8 mouse cellular contexts compared by ENCODE assay signal in the genomic region with DNA sequence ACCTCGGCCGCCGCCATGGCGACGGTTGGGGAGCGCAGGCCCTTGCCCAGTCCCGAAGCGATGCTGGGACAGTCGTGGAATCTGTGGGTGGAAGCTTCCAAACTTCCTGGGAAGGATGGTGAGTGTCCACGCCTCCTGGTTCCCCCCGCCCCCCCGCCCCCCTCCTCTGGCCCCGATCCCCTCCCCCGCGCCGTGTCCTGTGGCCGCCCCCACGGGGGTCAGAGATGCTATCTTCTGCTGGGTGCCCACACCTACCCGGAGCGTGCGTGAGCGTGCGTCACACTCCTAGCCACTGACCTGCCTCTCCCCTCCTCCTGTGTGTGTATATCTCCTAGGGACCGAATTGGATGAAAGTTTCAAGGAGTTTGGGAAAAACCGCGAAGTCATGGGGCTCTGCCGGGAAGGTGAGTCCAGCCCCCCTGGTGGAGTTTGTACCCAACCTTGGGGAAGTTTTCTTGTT. TPM values are rescaled to one million over a fixed set of nuclear protein-coding genes. Genes with fewer than 3 reads are reported as not detected.
DNase-seq lines count a peak whose midpoint lies in the region; ATAC-seq and TF ChIP-seq lines count a peak whose summit lies in the region.

No protein-coding gene starts in this region.

- peak; percentile 33 for ATAC-seq in Patski
- peak; percentile 66 for ATAC-seq in embryonic facial prominence, embryonic 11.5 days (replicated peaks; ENCODE audit: insufficient number of reproducible peaks, low FRiP score, low TSS enrichment, low read depth)
- peak; percentile 49 for ATAC-seq in lung, postnatal 0 days

- WGBS in embryonic facial prominence, embryonic 11.5 days, result 0% methylated on average over 17 of the region's 27 CpGs
- 0% methylated on average over 22 of the region's 27 CpGs for WGBS in lung, postnatal 0 days
- WGBS in small intestine, adult 2 months, result 2% methylated on average over 26 of the region's 27 CpGs

- no peak for TF ChIP-seq EP300 in lung, postnatal 0 days (IDR thresholded peaks at IDR 0.05)

- peak overlapping the region; percentile 83 for H3K4me3 ChIP-seq in embryonic facial prominence, embryonic 11.5 days (ENCODE audit: low read depth, low read length)
- H3K4me3 ChIP-seq in lung, postnatal 0 days (ENCODE audit: low read depth, low read length), result peak overlapping the region; percentile 95
- H3K4me3 ChIP-seq in small intestine, adult 2 months (ENCODE audit: low read depth, low read length), result peak overlapping the region; percentile 77

- no peaks in the 10 kb centered on the region for H3K9me3 ChIP-seq in embryonic facial prominence, embryonic 11.5 days (replicated peaks; ENCODE audit: control insufficient read depth, low read length)
- no peaks in the 10 kb centered on the region for H3K9me3 ChIP-seq in lung, postnatal 0 days (ENCODE audit: low read length)

- peak overlapping the region; percentile 97 for H3K27ac ChIP-seq in embryonic facial prominence, embryonic 11.5 days (replicated peaks; ENCODE audit: low read depth, low read length)
- peak overlapping the region; percentile 100 for H3K27ac ChIP-seq in lung, postnatal 0 days (ENCODE audit: low read length)
- peak overlapping the region; percentile 88 for H3K27ac ChIP-seq in small intestine, adult 2 months (ENCODE audit: insufficient read depth, low read depth, low read length)

- no peak for TF ChIP-seq CTCF in Patski (IDR thresholded peaks at IDR 0.05)
- no peak for TF ChIP-seq CTCF in lung, postnatal 0 days (IDR thresholded peaks at IDR 0.05)
- no peak for TF ChIP-seq CTCF in small intestine, adult 2 months (IDR thresholded peaks at IDR 0.05; ENCODE audit: extremely low read depth, insufficient read length, insufficient replicate concordance, low read depth, low read length)

- peak overlapping the region; percentile 97 for H3K9ac ChIP-seq in embryonic facial prominence, embryonic 11.5 days (replicated peaks; ENCODE audit: low read length)
- peak overlapping the region; percentile 99 for H3K9ac ChIP-seq in lung, postnatal 0 days (replicated peaks; ENCODE audit: low read depth)

- H3K4me2 ChIP-seq in embryonic facial prominence, embryonic 11.5 days (ENCODE audit: low read depth, low read length), result peak overlapping the region; percentile 83
- peak overlapping the region; percentile 78 for H3K4me2 ChIP-seq in lung, postnatal 0 days (replicated peaks; ENCODE audit: low read depth, low read length)

- POLR2A ChIA-PET in Patski (lab: Charles Lee), result interaction anchor here (0.7 kb wide), 1 partner anchor 52 kb away, joined by 3 read pairs; the partner anchor contains the start of gene Thoc7

- CTCF ChIA-PET in Patski (lab: Charles Lee), result no interaction called here

- in situ Hi-C loops in Patski (cut with MboI; ENCODE audit: low pct_unique_long_range_greater_than_20kb), result no loop called here

- no peak for TF ChIP-seq POLR2A in small intestine, adult 2 months (IDR thresholded peaks at IDR 0.05; ENCODE audit: low read depth, low read length)

- no peaks in the 10 kb centered on the region for H3K4me1 ChIP-seq in embryonic facial prominence, embryonic 11.5 days (ENCODE audit: control insufficient read depth, insufficient read depth, low read length)
- H3K4me1 ChIP-seq in lung, postnatal 0 days (ENCODE audit: insufficient read depth, low read depth, low read length), result no peaks in the 10 kb centered on the region; the same call in 1 of the 2 replicates
- H3K4me1 ChIP-seq in small intestine, adult 2 months (ENCODE audit: control insufficient read depth, insufficient read depth, insufficient read length, low read length), result peaks cover 3% of the 10 kb centered on the region; the same call in 1 of the 2 replicates

- H3K27me3 ChIP-seq in Patski, result no peaks in the 10 kb centered on the region
- H3K27me3 ChIP-seq in embryonic facial prominence, embryonic 11.5 days (ENCODE audit: control insufficient read depth, insufficient read depth, low read length), result no peaks in the 10 kb centered on the region
- H3K27me3 ChIP-seq in lung, postnatal 0 days (replicated peaks; ENCODE audit: insufficient read depth, low read length), result no peaks in the 10 kb centered on the region
- H3K27me3 ChIP-seq in small intestine, adult 2 months (ENCODE audit: control insufficient read depth, insufficient read depth, low read length), result no peaks in the 10 kb centered on the region

- H3K36me3 ChIP-seq in embryonic facial prominence, embryonic 11.5 days (replicated peaks; ENCODE audit: control insufficient read depth, insufficient read depth, low read depth, low read length), result no peaks in the 10 kb centered on the region
- H3K36me3 ChIP-seq in lung, postnatal 0 days (ENCODE audit: insufficient read depth, low read length), result 0 out of 2 replicates have a peak, but pooled peaks cover 3% of the 10 kb centered on the region
- H3K36me3 ChIP-seq in small intestine, adult 2 months (ENCODE audit: control insufficient read depth, insufficient read depth, low read length), result peaks cover 16% of the 10 kb centered on the region; the same call in 1 of the 2 replicates

- peak; percentile 55 to 67 for DNase-seq in lung, adult 18-20 months
- DNase-seq in lung, postnatal 4 days, result no peak
- DNase-seq in Patski (ENCODE audit: low read depth, low spot score), result no peak
- DNase-seq in embryonic facial prominence, embryonic 11.5 days (ENCODE audit: low spot score), result peak; percentile 52
- peak; percentile 1 for DNase-seq in hindlimb bud, embryonic 11.5 days (ENCODE audit: extremely low spot score, low read depth, low spot score)
- peak; percentile 74 for DNase-seq in lung, postnatal 0 days (ENCODE audit: low spot score)
- no peak for DNase-seq in urinary bladder, adult 2 months (ENCODE audit: low spot score)

RNA-seq across cellular contexts. Expression of gene Thoc7, which starts 51.6 kb away (rescaled TPM):
- 158 TPM for polyA plus RNA-seq in Patski (2021)
- polyA plus RNA-seq in embryonic facial prominence, embryonic 11.5 days (2014; fragmentation: Nextera tagmentation; extraction: Ambion mirVana), result 251 and 287 TPM in 2 replicates
- polyA plus RNA-seq in lung, postnatal 0 days (2015; fragmentation: Nextera tagmentation; extraction: Ambion mirVana), result 116 and 117 TPM in 2 replicates
- 3.6 and 13.5 TPM in 2 replicates for polyA plus RNA-seq in small intestine, adult 2 months (2012; rRNA removed)
- 81.7 and 94.0 TPM in 2 replicates for polyA plus RNA-seq in urinary bladder, adult 2 months (2012; rRNA removed)

RNA-seq across cellular contexts. Expression of gene Atxn7, which starts 52.0 kb away (rescaled TPM):
- 11.3 TPM for polyA plus RNA-seq in Patski (2021)
- polyA plus RNA-seq in embryonic facial prominence, embryonic 11.5 days (2014; fragmentation: Nextera tagmentation; extraction: Ambion mirVana), result 3.4 and 3.7 TPM in 2 replicates
- polyA plus RNA-seq in lung, postnatal 0 days (2015; fragmentation: Nextera tagmentation; extraction: Ambion mirVana), result 4.3 and 4.9 TPM in 2 replicates
- polyA plus RNA-seq in small intestine, adult 2 months (2012; rRNA removed), result 11.9 and 30.8 TPM in 2 replicates
- polyA plus RNA-seq in urinary bladder, adult 2 months (2012; rRNA removed), result 18.1 and 18.3 TPM in 2 replicates

Comparison
In these comparisons a context has a peak if more than half of its experiments do, and no peak if none do; other contexts are left out.
1. DNase-seq: peak in lung, adult 18-20 months (2 of 2), embryonic facial prominence, embryonic 11.5 days (single experiment), hindlimb bud, embryonic 11.5 days (single experiment) and lung, postnatal 0 days (single experiment); none in lung, postnatal 4 days (0 of 2), Patski (single experiment) and urinary bladder, adult 2 months (single experiment).
2. Peak in every context shown above with its lines, with median percentiles within 50 percentile points of each other: ATAC-seq, H3K27ac ChIP-seq and H3K4me3 ChIP-seq.